Mouse (Mus musculus): ENCODE measurements around the gene Tbc1d9b.

DNA sequence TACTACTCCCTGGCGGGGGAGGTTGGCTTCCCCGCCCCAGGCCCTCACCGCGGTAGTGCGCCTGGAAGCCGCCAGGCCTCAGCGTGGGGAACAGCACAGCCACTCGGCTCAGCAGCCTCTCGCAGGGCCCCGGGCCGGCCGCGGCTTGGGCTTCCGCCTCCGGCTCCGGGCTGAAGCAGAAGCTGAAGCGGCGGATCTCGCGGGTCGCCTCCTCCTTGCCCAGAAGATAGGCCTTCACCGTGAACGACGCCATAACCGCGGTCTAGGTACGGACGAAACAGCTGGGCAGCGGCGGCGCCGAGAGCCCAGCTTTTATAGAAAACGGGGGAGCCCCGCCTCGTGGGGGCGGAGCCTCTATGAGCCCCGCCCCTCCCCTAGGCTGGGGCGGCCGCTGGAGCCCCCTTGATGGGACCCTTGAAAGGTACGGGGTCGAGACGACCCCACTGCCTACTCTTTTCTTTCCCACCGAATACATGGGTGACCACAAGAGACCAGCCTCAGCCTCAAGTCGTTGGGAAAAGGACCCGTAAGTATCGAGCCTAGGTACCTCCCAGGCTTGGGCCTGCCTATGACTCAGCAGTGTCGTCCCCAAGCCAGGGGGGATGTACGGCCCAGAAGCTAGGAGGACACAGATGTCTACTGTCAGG lies 79.4 kb downstream of the Tbc1d9b start, which contains the start of the genes Sqstm1 and Mgat4b:
- no peak for TF ChIP-seq CTCF (IDR thresholded peaks at IDR 0.05; ENCODE audit: low read depth, low read length)
- peak; percentile 99 for TF ChIP-seq POLR2A (IDR thresholded peaks at IDR 0.05; ENCODE audit: extremely low read depth, insufficient read depth, low read length)

Data from liver, adult 2 months (tissue).